Mouse (Mus musculus): ENCODE measurements around the gene Prelp. TPM values are rescaled to one million over a fixed set of nuclear protein-coding genes. Genes with fewer than 3 reads are reported as not detected.

Gene Prelp
- polyA plus RNA-seq, 1 experiment from 2014 or later, result 0.04 TPM

DNA sequence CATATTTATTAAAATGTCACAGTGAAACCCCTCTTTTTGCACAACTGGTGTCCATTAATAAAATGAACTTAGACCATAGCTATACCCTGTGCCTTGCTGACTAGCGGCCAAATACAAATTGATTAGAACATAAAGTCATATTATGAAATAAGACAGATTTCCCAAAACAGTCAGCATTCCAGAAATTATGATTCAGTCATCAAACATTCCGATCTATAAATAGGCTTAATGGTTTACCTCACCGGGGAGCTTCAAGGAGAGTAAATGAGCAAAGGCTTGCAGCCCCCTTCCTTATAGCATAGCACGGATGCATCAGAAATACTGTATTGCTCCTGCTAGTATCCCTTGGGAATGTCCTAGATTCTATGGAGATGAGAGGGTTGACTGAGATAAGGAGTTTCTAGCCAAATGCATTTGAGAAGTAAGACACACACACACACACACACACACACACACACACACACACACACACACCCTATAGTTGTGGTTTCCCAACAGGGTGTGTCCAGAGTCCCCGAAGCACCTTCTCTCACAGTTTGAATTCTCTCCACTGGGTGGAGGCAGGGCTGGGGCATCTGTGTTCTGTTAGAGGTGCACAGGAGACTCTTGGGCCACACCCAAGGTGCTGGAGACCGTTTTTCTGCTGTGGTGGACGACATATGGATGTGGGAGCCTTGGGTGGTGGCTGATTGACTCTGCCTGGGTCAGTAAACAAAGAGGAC, 29.0 kb upstream of the Prelp start:
- Histone ChIP-seq H3K27ac (no peak overlapping the region), H3K79me2 (ENCODE audit: inconsistent target) (no peaks in the 10 kb centered on the region), H3K4me3 (ENCODE audit: inconsistent target) (no peak overlapping the region), H3K36me3 (ENCODE audit: inconsistent target) (no peaks in the 10 kb centered on the region)
- 75% methylated on average over 7 of the region's 7 CpGs for WGBS (ENCODE audit: missing documents)

DNA sequence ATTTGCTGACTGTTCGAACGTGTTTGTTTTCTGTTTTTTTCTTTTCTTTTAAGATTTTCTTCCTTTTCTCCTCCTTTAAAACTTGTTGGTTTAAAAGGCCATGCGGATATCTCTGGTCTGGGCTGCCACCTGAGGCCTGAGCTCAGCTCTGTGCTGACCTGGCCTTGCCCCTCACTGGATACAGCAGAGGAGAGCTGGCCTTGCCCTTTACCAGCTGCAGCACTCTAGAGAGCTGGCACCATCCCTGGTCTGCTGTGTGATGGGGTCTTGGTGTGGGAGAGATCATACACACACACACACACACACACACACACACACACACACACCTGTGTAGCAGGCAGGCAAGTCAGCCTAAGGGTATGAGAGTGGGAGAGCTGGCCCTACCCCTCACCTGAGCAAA, 23.9 kb upstream of the Prelp start:
- no peak overlapping the region for H3K4me3 ChIP-seq (ENCODE audit: inconsistent target)
- 88% methylated on average over 3 of the region's 3 CpGs for WGBS (ENCODE audit: missing documents)
- H3K36me3 ChIP-seq (ENCODE audit: inconsistent target), result no peaks in the 10 kb centered on the region
- no peak overlapping the region for H3K27ac ChIP-seq
- no peaks in the 10 kb centered on the region for H3K79me2 ChIP-seq (ENCODE audit: inconsistent target)

DNA sequence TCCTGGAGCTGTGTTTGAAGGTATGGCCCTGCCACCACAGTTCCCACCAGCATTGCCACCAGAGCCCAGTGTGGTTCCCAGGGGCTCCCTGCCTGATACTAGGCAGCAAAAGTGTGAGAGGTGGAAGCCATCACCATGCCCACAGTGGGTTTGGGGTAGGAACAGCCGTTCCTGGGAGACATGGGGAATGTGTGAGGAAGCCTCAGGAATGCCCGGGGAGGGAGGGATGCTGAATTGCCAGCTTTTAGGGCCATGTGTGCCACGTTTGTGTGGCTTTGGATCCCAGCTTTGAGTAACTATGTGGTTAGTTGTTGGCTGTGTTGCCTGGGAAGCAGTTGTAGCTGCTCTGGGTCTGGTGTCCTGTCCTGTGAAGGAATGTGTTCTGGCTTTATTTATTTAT, 20.7 kb upstream of the Prelp start:
- Histone ChIP-seq H3K4me3 (ENCODE audit: inconsistent target) (no peak overlapping the region), H3K79me2 (ENCODE audit: inconsistent target) (no peaks in the 10 kb centered on the region), H3K36me3 (ENCODE audit: inconsistent target) (no peaks in the 10 kb centered on the region), H3K27ac (no peak overlapping the region)
- WGBS (ENCODE audit: missing documents), result 92% methylated on average over 3 of the region's 3 CpGs

DNA sequence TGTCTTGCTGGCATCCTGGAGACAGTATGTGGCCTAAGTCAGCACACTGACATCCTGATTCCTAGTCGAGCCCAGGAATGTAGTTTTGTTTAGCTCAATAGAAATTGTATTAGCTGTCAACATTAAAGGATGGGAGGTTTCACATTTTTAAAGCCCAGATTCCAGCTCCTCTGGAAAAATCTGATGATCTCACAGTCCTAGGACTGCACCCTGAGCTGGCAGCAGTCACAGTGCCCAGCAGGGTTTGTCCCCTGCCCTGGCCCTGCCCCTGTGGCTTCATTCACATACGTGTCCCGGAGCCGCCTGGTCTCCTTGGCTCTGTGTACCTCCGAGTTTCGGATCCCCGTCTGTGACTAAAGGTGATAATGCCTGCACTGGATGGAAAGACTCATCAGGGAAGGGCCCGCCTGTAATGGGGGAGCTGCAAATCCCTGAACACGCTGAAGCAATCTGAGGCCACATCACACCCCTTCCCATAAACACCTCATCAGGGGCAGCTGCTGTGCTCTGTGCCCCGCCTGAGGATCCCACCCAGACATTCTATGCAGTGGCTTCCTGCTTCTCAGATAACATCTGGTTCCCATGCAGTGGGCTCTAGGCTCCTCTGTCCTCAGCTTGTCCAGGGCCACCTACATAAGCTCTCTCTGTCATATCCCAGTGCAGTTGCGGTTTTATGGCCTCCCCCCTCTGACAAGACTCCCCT, 20.1 kb upstream of the Prelp start:
- no peak overlapping the region for H3K4me3 ChIP-seq (ENCODE audit: inconsistent target)
- no peaks in the 10 kb centered on the region for H3K36me3 ChIP-seq (ENCODE audit: inconsistent target)
- WGBS (ENCODE audit: missing documents), result 86% methylated on average over 11 of the region's 11 CpGs

DNA sequence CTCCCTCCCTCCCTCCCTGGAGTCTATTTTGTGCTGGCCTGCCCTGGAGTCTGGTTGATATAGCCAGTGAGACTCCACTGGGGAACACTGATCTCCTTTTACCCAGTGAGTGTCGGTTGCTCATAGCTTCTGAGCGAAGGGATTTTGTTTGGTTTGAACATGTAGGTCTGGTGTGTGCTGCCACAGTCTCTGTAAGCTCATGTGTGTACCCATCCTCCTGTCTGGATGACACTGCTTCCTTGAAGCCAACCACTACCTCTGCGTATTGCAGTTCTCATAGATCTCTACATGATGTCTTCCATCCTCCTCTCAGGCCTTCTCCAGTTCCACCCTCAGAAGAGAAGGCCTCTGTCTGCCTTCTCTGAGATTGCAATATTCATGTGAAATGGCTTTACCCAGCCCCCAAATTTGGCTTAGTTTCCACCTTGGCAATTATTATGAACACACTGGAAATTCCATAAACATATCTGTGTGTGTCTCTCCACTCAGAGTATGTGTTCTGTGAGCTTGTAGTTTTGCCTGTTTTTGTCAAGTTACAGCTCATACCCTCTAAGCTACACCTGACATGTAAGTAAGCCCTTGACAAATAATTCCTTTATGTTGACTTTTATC, 19.4 kb upstream of the Prelp start:
- Histone ChIP-seq H3K4me3 (ENCODE audit: inconsistent target) (no peak overlapping the region), H3K27ac (no peak overlapping the region), H3K79me2 (ENCODE audit: inconsistent target) (no peaks in the 10 kb centered on the region), H3K36me3 (ENCODE audit: inconsistent target) (no peaks in the 10 kb centered on the region)
- 92% methylated on average over 3 of the region's 3 CpGs for WGBS (ENCODE audit: missing documents)

More for the DNA sequence above, 20.1 kb upstream of the Prelp start:
- H3K79me2 ChIP-seq (ENCODE audit: inconsistent target), result no peaks in the 10 kb centered on the region
- no peak overlapping the region for H3K27ac ChIP-seq

DNA sequence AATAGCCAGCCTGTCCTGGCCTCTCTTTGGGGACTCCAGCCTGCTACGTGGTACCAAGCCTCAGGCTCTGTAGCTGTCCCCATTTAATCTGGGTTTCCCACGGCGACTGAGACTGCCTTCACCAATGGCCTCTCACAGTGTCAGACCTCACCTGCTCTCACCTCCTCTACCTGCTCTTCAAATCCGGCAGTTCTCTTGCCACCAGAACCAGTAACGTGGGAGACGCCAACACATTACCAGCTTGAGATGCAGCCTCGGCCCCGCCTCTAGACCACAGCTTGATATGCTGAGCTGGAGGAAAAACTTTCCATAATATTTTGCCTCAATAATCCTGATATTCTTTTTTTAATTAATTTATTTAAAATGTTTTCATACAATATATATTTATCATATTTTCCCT, 18.5 kb upstream of the Prelp start:
- H3K27ac ChIP-seq, result no peak overlapping the region
- no peaks in the 10 kb centered on the region for H3K36me3 ChIP-seq (ENCODE audit: inconsistent target)
- no peaks in the 10 kb centered on the region for H3K79me2 ChIP-seq (ENCODE audit: inconsistent target)
- H3K4me3 ChIP-seq (ENCODE audit: inconsistent target), result no peak overlapping the region
- WGBS (ENCODE audit: missing documents), result 92% methylated on average over 8 of the region's 8 CpGs

DNA sequence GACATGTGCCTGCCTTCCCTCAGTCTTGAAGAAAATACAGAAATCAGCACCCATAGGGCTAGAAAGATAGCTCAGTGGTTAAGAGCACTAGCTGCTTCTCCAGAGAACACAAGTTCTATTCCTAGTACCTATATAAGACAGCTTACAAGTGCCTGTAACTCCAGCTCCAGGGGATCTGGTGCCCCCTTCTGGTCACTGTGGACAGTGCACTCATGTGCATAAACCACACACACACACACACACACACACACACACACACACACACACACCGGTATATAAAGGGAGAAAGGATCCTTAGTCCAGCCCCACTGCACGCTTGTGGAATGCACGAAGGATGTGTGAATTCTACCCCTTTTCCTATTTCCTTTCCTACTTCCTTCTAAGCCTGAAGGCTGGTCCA, 15.0 kb upstream of the Prelp start:
- Histone ChIP-seq H3K79me2 (ENCODE audit: inconsistent target) (no peaks in the 10 kb centered on the region), H3K36me3 (ENCODE audit: inconsistent target) (no peaks in the 10 kb centered on the region), H3K27ac (no peak overlapping the region), H3K4me3 (ENCODE audit: inconsistent target) (no peak overlapping the region)
- no CpG with 5 or more reads among the region's 3 CpGs for WGBS (ENCODE audit: missing documents)

DNA sequence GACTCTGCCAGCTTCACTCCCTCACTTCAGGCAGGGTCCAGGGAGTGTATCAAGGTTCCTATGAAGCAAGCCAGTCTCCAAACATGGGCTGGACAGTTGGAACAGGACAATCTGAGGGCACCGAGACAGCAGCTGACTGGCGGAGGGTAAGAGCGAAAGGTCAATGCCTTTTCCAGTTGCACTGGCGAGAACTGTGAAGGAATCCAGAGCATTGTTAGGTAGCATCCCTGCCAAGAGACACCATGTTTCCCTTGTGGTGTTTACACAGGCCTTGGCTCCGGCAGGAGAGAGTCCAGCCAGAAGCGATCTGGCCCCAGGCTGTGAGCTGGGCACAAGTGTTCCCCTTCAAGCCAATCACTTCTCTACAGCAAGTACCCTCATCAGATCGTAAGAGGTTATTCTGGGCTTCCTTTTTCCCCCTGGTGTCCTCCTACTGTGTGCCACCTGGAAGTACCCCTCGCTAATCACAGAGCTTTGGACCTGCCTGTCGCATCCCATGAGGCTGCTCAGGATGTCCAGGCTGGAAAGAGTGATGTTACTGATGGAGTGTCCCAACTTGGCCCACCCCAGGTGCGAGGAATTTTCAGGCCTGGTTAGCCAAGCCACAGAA, 13.2 kb upstream of the Prelp start:
- WGBS (ENCODE audit: missing documents), result 92% methylated on average over 10 of the region's 10 CpGs
- Histone ChIP-seq H3K4me3 (ENCODE audit: inconsistent target) (no peak overlapping the region), H3K79me2 (ENCODE audit: inconsistent target) (no peaks in the 10 kb centered on the region), H3K36me3 (ENCODE audit: inconsistent target) (no peaks in the 10 kb centered on the region), H3K27ac (no peak overlapping the region)

DNA sequence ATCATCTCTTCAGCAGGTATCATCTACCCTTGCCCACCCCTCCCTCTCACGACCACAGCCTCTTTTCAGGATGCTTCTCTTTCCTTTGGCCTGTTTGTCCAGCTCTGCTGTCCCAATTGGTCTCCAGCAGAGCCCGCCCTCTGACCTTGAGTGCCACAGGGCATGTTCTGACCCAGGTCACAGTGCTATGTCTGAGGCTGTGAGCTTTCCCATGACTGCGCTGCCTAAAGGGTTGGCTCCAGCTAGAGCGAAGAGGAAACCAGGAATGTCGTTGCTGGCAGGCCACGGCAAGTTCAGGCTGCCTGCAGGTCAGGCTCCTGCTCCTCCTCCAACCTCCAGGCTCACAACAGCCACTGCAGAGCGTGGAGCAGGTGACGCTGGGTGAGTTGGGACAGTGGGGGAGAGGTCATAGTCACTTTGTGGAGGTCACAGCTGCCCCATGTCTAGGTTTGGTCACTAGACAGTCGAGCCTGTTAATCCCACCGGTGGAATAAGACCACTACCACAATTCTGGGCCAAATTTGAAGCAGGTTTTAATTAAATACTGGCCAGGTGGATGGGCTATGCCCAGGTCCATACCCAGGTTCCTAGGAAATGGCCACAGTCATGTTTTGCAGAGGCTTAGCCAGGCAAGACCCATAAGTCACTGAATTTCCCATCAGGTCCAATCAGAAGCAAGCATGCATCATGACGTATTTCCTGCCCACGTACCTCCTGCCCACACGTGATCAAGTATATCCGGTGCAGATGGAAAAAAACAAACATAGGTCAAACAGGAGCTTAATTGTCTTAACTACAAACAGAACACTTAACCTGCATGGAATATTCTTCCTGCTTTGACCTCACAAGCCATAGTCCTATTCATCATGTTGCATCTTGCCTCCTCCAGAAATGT, 12.3 kb upstream of the Prelp start:
- Histone ChIP-seq H3K27ac (no peak overlapping the region), H3K36me3 (ENCODE audit: inconsistent target) (no peaks in the 10 kb centered on the region), H3K79me2 (ENCODE audit: inconsistent target) (no peaks in the 10 kb centered on the region), H3K4me3 (ENCODE audit: inconsistent target) (no peak overlapping the region)
- WGBS (ENCODE audit: missing documents), result 84% methylated on average over 14 of the region's 14 CpGs

DNA sequence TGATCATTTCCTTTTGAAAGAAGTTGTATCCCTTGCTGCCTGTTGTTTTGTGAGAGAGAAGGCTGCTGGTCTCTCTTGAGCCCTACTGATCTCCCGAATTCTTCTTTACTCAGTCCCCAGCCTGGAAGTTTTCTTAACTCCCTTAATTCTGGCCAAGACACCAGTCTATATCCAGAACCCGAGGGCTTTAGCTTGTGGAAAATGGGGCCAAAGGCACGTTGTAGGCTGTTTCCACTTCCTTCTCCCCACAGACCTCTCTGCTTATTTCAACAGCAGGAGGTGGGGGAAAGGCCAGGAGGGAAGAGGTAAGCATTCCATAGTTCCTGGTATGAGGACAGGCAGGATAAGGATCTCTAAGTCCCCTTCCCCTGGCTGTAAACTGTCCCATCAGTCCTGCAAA, 8.8 kb upstream of the Prelp start:
- H3K4me3 ChIP-seq (ENCODE audit: inconsistent target), result no peak overlapping the region
- 52% methylated on average over 3 of the region's 3 CpGs for WGBS (ENCODE audit: missing documents)
- H3K79me2 ChIP-seq (ENCODE audit: inconsistent target), result no peaks in the 10 kb centered on the region
- H3K36me3 ChIP-seq (ENCODE audit: inconsistent target), result no peaks in the 10 kb centered on the region
- H3K27ac ChIP-seq, result no peak overlapping the region

DNA sequence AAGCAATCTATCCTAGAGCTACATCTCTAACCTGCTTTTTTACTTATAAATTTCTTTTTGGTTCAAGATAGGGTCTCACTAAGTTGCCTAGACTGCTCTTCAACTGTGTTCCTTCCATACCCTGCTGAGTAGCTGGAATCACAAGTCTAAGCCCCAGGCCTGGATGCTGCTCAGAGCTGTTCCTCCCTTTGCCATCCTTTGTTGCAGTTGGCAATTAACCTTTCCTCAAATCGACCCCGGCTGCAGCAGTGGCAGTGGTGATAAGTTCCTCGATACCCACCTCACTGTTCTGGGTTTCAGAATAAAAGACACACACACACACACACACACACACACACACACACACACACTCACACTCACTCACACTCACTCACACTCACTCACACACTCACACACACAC, 4.0 kb upstream of the Prelp start:
- no peak overlapping the region for H3K4me3 ChIP-seq (ENCODE audit: inconsistent target)
- H3K79me2 ChIP-seq (ENCODE audit: inconsistent target), result no peaks in the 10 kb centered on the region
- no peaks in the 10 kb centered on the region for H3K36me3 ChIP-seq (ENCODE audit: inconsistent target)
- WGBS (ENCODE audit: missing documents), result 97% methylated on average over 3 of the region's 3 CpGs
- no peak overlapping the region for H3K27ac ChIP-seq

DNA sequence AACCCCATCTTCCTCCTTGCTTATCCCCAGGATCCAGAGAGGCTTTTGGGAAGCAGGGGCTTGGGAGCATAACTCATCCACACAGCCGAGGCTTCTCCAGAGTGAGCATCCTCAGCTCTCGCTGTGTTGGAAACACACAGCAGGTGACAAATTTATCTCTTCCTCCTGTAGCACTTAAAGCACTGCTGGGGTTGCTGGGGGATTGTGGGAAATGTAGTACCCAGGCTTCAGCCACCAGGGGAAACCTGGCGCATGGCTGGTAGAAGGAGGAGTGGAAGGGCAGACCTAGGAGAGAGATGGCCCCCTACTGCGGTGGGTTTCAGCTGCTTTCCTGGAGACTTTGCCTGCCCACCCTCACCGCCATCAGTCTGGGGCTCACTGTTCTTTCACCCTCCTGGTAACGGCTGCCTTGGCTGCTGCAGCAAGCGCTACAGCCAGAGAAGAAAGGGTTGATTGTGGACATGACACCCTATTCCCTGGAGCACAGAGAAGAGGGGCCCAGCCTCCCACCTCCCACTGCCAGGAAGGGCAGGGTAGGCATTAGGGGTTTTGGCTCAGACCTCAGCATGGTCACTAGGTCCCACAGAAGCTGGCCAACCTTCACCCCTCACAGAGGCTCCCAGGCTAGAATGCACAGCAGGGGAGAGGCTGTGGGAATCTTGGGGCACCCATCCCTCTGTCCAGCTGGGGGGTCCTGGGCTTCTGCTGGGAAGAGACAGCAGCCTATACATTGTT, 3.1 kb upstream of the Prelp start:
- WGBS (ENCODE audit: missing documents), result 54% methylated on average over 7 of the region's 7 CpGs
- Histone ChIP-seq H3K27ac (no peak overlapping the region), H3K79me2 (ENCODE audit: inconsistent target) (no peaks in the 10 kb centered on the region), H3K36me3 (ENCODE audit: inconsistent target) (no peaks in the 10 kb centered on the region), H3K4me3 (ENCODE audit: inconsistent target) (no peak overlapping the region)

DNA sequence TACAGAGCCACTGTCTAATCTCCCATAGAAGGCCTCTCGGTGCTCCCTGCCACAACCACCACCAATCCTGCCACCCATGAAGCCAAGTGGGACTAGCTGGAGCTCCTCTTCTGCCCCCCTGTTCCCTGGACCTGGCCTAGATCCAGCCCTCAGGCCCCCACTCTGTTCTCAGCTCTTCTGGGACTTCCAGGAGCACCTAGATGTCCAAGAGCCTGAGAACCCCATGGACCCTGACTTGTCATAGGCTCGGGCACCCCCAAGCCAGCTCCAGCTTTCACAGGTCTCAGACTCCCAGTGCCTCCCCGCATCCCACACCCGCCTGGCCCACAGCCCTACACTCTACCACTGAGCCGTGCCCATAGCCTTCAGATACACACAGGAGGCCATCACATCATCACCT, 1.9 kb upstream of the Prelp start:
- H3K4me3 ChIP-seq (ENCODE audit: inconsistent target), result no peak overlapping the region
- 98% methylated on average over 5 of the region's 5 CpGs for WGBS (ENCODE audit: missing documents)
- no peaks in the 10 kb centered on the region for H3K36me3 ChIP-seq (ENCODE audit: inconsistent target)
- no peak overlapping the region for H3K27ac ChIP-seq
- no peaks in the 10 kb centered on the region for H3K79me2 ChIP-seq (ENCODE audit: inconsistent target)

DNA sequence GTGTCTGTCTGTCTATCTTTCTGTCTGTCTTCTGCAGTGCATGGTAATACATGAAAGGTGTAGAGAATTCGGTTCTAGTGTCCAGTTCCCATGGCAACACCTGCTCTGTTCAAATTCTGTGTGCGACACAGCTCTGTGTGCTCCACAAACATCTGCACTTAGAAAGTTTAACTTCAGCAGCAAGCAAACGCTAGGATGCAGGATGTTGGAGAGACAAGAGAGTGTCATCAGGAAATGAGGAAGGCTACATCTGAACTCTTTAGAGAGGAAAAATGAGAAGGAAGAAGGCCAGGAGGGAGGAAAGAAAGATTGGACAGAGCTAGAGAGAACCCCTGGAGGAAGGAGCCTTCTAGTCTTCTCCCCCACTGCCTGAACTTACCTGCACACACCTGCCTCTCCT, 338 bp downstream of the Prelp start:
- Histone ChIP-seq H3K79me2 (ENCODE audit: inconsistent target) (no peaks in the 10 kb centered on the region), H3K36me3 (ENCODE audit: inconsistent target) (no peaks in the 10 kb centered on the region), H3K27ac (no peak overlapping the region), H3K4me3 (ENCODE audit: inconsistent target) (no peak overlapping the region)
- WGBS (ENCODE audit: missing documents), result 70% methylated on average over 3 of the region's 3 CpGs
